Mouse (Mus musculus) lung, postnatal 0 days (tissue): Measurements from ENCODE around the gene Rps21. TPM values are rescaled to one million over a fixed set of nuclear protein-coding genes. Genes with fewer than 3 reads are reported as not detected.
"Not testable (repeated sequence)": the region's sequence is repeated elsewhere in the genome, so short reads cannot be mapped to it uniquely, and the experiment has no call there.

ENCODE experiments used
- ATAC-seq: fragments of 200-750 bp; cut with Nextera tagmentation; 2 replicates; pipeline ENCODE4 v1.8.0; 2017; ENCODE audit warnings: moderate library complexity
- DNase-seq: peaks from one replicate; pipeline ENCODE4 v3.0.0-alpha.2; 2016; ENCODE audit warnings: low spot score
- H3K27ac ChIP-seq: fragments of 300-500 bp; sonication (generic); 2 replicates; pipeline ENCODE4 v1.5.1; 2014; ENCODE audit warnings: antibody characterized with exemption, mild to moderate bottlenecking, low read length, mixed read lengths
- H3K27me3 ChIP-seq: fragments of 300-500 bp; sonication (generic); replicated peaks from 2 replicates; pipeline ENCODE4 v1.6.1; 2014; ENCODE audit warnings: low read length, mixed read lengths; ENCODE audit not compliant: insufficient read depth
- H3K36me3 ChIP-seq: fragments of 300-500 bp; sonication (generic); 2 replicates; pipeline ENCODE4 v1.6.1; 2014; ENCODE audit warnings: low read length, mixed read lengths; ENCODE audit not compliant: insufficient read depth
- H3K4me1 ChIP-seq: fragments of 300-500 bp; sonication (generic); 2 replicates; pipeline ENCODE4 v1.6.1; 2014; ENCODE audit warnings: antibody characterized with exemption, low read depth, low read length, mixed read lengths; ENCODE audit not compliant: insufficient read depth
- H3K4me2 ChIP-seq: fragments of 300-500 bp; sonication (generic); replicated peaks from 2 replicates; pipeline ENCODE4 v1.6.1; 2014; ENCODE audit warnings: low read depth, mild to moderate bottlenecking, low read length, moderate library complexity, mixed read lengths
- H3K4me3 ChIP-seq: fragments of 300-500 bp; sonication (generic); 2 replicates; pipeline ENCODE4 v1.5.1; 2014; ENCODE audit warnings: low read depth, low read length
- H3K9ac ChIP-seq: fragments of 300-500 bp; sonication (generic); replicated peaks from 2 replicates; pipeline ENCODE4 v1.6.1; 2014; ENCODE audit warnings: low read depth, mild to moderate bottlenecking
- H3K9me3 ChIP-seq: fragments of 300-500 bp; sonication (generic); 2 replicates; pipeline ENCODE4 v1.6.1; 2016; ENCODE audit warnings: low read length, mixed read lengths
- CTCF ChIP-seq: IDR thresholded peaks from 2 replicates; pipeline ENCODE4 v1.5.1; 2016; ENCODE audit warnings: antibody characterized with exemption, mild to moderate bottlenecking
- EP300 ChIP-seq: IDR thresholded peaks from 2 replicates; pipeline ENCODE4 v1.6.1; 2016; ENCODE audit warnings: antibody characterized with exemption, mild to moderate bottlenecking, control low read depth
- WGBS: fragments of 180-500 bp; shearing (Covaris S2); extraction: QIAGEN DNeasy Blood & Tissue Kit; methylation state at CpG from one replicate; pipeline ENCODE4 v1.1.7; 2014; 5-methylcytosine and 5-hydroxymethylcytosine counted together
- polyA plus RNA-seq: library from polyadenylated mRNA; unstranded; fragments of >200 nt; fragmentation: Nextera tagmentation; extraction: Ambion mirVana; gene quantifications from 2 replicates; pipeline ENCODE4 v1.2.1, GENCODE M21; 2015

Gene Rps21
- polyA plus RNA-seq, 1 experiment from 2014 or later = 453 TPM

DNA sequence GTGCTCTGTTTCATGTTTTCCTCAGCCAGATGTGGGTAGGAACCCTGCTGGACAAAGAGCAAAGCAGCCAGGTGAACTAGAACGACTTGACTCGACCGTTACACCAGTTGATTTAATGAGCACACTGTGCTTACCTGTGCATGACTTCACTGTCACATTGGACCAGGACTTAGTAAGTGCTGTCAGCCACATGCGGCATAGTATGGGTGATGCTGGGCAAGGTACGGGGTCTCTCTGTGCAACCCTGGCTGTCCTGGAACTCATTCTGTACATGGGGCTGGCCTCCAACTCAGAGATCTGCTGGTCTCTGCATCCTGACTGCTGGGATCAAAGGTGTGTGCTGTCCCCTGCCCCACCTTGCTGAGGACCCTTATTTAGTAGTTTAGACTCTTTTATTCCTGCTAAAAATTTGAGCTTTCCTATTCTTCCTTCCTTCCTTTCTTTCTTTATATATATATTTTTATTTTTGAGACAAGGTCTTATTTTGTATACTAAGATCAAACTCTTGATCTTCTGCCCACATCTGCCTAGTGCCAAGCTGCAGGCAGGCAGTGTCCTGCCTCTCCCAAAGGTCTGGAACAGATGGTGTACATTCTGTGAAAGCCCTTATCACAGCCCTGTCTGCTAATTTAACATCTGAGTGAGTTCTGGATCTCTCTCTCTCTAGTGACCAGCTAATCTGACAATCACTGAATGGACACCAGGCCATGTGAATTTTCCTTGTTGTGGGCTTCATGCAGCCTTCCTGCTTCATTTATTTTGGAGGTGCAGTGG is 2.6 kb upstream of the Rps21 start:
- H3K36me3 ChIP-seq = no peaks in the 10 kb centered on the region

DNA sequence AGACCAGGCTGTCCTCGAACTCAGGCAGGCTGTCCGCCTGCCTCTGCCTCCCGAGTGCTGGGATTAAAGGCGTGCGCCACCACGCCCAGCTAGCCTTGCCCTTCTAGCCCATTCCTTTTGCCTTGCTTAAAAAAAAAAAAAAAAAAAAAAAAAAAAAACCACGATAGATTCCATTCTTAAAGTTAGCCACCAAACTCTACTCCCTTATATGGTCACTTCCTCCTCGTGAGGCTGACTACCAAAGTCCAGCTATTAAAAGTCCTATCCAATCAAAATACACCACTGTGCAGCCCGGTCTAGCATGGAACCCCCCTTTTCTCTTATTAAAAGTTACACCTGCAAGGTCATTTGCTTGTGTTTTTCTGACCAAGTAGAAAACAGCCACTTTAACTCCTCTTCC is 1.5 kb upstream of the Rps21 start:
- ATAC-seq (no peak), DNase-seq (no peak)
- Histone ChIP-seq H3K4me2 (no peak overlapping the region), H3K4me1 (peaks cover 11% of the 10 kb centered on the region; the same call in 1 of the 2 replicates), H3K27me3 (no peaks in the 10 kb centered on the region), H3K36me3 (no peaks in the 10 kb centered on the region; the same call in 1 of the 2 replicates), H3K4me3 (no peak overlapping the region), H3K9me3 (no peaks in the 10 kb centered on the region), H3K27ac (no peak overlapping the region), H3K9ac (no peak overlapping the region)
- 78% methylated on average over 9 of the region's 9 CpGs for WGBS
- TF ChIP-seq EP300 (no peak), CTCF (no peak)

More for the DNA sequence above, 2.6 kb upstream of the Rps21 start:
- H3K4me2 ChIP-seq = no peak overlapping the region
- ATAC-seq (no peak), DNase-seq (no peak)
- no peaks in the 10 kb centered on the region for H3K9me3 ChIP-seq
- no peak overlapping the region for H3K27ac ChIP-seq
- H3K27me3 ChIP-seq = no peaks in the 10 kb centered on the region
- H3K4me1 ChIP-seq = peaks cover 11% of the 10 kb centered on the region; the same call in 1 of the 2 replicates
- WGBS = 84% methylated on average over 5 of the region's 5 CpGs
- no peak for TF ChIP-seq EP300
- no peak for TF ChIP-seq CTCF
- H3K9ac ChIP-seq = no peak overlapping the region
- no peak overlapping the region for H3K4me3 ChIP-seq

DNA sequence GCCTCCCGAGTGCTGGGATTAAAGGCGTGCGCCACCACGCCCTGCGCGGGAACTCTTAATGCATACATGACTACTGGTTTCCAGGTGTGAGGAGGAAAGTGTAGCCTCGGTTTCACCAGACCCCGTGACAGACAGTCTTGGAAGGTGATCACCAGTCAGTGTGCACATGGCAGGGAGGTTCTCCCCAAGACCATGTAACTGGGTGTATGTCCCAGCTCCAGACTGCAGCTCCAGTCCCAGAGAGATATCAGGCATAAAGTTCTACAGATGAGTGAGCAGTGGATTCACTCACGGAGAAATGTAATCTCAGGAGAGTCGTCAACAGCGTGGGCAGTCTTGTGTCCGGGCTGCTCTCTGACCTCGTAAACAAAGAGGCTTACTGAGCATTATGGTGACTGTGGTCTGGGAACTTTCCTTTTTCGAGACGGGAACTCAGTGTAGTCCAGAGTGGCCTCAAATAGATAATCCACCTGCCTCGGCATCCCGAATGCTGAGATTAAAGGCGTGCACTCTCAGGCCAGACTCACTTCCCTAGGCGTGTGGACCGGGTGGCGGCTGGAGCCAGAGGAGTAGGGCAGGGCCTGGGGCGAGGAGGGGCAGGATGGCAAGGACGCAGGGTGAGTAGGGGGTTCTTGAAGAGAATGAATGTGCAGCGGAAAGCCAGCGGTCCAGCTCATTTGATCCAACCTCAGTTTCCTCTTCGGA is 729 bp upstream of the Rps21 start:
- 22% methylated on average over 26 of the region's 26 CpGs for WGBS
- Histone ChIP-seq H3K4me2 (peak overlapping the region; percentile 87), H3K27ac (peak overlapping the region; percentile 91), H3K9me3 (no peaks in the 10 kb centered on the region), H3K4me1 (peaks cover 8% of the 10 kb centered on the region; the same call in 1 of the 2 replicates), H3K9ac (peak overlapping the region; percentile 36), H3K4me3 (peak overlapping the region; percentile 68), H3K27me3 (no peaks in the 10 kb centered on the region), H3K36me3 (peaks cover 3% of the 10 kb centered on the region; the same call in 1 of the 2 replicates)
- DNase-seq (no peak), ATAC-seq (peak; percentile 55)
- TF ChIP-seq CTCF (no peak), EP300 (no peak)

DNA sequence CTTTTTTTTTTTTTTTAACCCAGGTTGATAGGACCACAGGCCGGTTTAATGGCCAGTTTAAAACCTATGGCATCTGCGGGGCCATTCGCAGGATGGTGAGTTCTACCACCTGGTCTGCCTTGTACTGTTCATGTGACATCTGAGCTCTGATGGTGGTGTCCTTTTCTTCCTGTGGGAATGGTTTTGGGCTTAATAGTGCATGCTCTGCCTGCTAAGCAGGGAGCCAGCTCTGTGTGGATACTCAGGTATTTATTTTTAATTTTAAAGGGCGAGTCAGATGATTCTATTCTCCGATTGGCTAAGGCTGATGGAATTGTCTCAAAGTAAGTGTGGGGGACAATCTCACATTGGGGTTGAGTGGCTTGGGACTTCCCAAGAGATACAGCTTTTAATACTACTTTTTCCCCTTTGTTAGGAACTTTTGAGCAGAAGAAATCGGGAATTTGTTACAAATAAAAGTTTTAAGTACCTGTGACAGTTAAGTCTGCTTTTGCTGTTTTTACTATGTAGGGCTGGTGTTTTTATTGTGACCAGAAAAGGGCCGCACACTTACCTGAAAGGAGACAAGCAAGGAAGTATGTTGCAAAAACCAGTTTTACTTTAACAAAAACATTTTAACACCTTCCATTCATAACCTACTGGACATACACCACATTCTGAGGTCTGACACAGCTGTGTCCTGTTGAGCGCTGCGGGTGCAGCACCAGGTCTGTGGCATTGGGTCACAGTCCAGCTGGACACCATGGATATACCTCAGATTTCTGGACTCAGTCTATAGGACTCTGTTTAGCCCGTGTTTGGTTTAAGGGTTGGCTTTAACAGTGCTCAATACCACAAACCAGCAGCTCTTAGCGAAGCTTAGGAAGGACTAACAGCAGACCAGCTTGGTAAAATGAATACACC is 1.0 kb downstream of the Rps21 start:
- peaks cover 14% of the 10 kb centered on the region for H3K36me3 ChIP-seq
- no peaks in the 10 kb centered on the region for H3K9me3 ChIP-seq
- DNase-seq (no peak), ATAC-seq (no peak)
- H3K4me1 ChIP-seq = peaks cover 8% of the 10 kb centered on the region; the same call in 1 of the 2 replicates
- H3K4me3 ChIP-seq = peak overlapping the region; percentile 68
- H3K4me2 ChIP-seq = peak overlapping the region; percentile 87
- no peaks in the 10 kb centered on the region for H3K27me3 ChIP-seq
- TF ChIP-seq EP300 = no peak
- TF ChIP-seq CTCF = no peak
- WGBS = 50% methylated on average over 11 of the region's 11 CpGs
- H3K9ac ChIP-seq = peak overlapping the region; percentile 65
- no peak overlapping the region for H3K27ac ChIP-seq

DNA sequence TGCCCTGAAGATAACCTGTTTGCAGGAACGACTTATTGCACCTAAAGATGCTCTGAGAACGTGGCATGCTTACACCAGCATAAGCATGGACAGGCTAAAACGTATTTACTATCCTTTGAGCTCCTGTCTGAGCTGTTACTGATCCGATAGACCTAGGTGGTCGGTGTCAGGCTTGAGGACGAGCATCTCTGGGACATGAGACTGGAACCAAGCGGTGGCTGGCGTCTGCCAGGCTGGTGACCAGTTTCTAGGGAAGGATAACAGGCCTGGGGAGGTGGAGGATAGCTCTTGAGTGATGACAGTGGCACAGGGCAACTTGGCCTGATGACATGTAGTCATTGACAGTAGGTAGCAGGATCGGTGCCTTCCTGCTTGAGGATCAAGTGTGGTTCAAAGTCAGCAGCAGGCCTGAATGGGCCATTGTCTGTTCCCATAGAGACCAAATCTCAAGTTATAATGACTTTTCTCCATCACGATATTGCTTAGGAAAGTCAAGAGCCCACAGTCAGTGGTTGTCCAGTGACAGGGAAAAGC is 1.8 kb downstream of the Rps21 start:
- not testable (repeated sequence) for H3K4me2 ChIP-seq, ATAC-seq, H3K27me3 ChIP-seq, H3K4me1 ChIP-seq, DNase-seq, H3K4me3 ChIP-seq, H3K27ac ChIP-seq, H3K9me3 ChIP-seq, H3K9ac ChIP-seq
- H3K36me3 ChIP-seq = peaks cover 22% of the 10 kb centered on the region
- WGBS = 67% methylated on average over 10 of the region's 10 CpGs

DNA sequence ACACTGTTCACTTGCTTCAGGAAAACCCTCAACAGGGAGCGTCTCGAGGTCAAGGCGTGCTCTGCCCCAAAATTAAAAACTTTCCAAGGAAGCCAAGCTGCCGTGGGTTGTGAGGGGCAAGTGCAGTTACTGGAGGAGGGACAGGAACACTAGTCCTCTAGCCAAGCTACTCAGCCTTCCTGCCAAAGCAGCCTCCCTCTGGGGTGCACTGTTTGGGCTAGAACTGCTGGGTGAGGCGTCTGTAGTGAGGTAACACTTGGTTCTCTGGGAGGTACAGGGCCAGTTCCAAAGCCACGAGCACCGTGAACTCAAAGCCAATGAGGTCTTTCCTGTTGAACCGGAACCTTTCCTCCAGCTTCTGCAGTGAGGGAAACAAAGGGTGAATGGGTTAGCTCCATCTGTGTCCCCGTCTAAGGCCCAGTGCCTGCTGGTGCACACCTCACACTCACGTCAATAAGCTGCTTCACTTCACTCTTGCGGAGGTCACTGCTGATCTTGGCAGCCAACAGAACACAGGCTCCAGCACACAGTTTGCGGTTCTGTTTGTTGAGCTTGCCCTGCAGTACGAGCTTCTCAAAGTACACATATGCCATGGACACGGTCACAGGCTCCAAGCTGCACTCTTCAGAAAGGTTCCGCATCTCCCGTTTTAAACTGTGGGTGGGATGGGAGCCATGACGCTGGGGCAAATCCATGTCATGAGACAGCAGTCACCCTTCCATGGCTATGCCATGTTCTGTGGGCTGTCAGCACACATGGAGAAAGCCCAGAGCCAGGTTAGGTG is 2.8 kb downstream of the Rps21 start:
- H3K4me2 ChIP-seq, H3K27me3 ChIP-seq, H3K9ac ChIP-seq, H3K9me3 ChIP-seq, H3K4me1 ChIP-seq, DNase-seq, H3K27ac ChIP-seq, H3K4me3 ChIP-seq, ATAC-seq: not testable (repeated sequence)
- 61% methylated on average over 17 of the region's 17 CpGs for WGBS
- H3K36me3 ChIP-seq = peaks cover 23% of the 10 kb centered on the region
